Comparison of ENCODE assay signal across 14 mouse cellular contexts in genomic region chr11:78786013-78786431, GRCm38 (mm10). TPM values are rescaled to one million over a fixed set of nuclear protein-coding genes. Genes with fewer than 3 reads are reported as not detected.
DNase-seq lines count a peak whose midpoint lies in the region; ATAC-seq and TF ChIP-seq lines count a peak whose summit lies in the region.
"Had no signal": no experiment of that assay in that cellular context is flagged by ENCODE, and none has a peak within 500 bp of the region (broad histone marks: within the 10 kb centered on the region; RNA-seq: fewer than 3 reads in every experiment).

No protein-coding gene starts in this region.

- peaks cover 58% of the 10 kb centered on the region for H3K4me1 ChIP-seq in hindbrain, embryonic 10.5 days (replicated peaks)
- H3K4me1 ChIP-seq in hindbrain, postnatal 0 days (ENCODE audit: insufficient read depth, low read length) = no peaks in the 10 kb centered on the region
- peaks cover 3% of the 10 kb centered on the region; the same call in 1 of the 2 replicates for H3K4me1 ChIP-seq in hindbrain, embryonic 11.5 days (replicated peaks; ENCODE audit: control insufficient read depth, insufficient read depth, low read length)
- H3K4me1 ChIP-seq in midbrain, embryonic 16.5 days (ENCODE audit: control insufficient read depth, insufficient read depth, low read length) = peaks cover 15% of the 10 kb centered on the region; the same call in 1 of the 2 replicates
- H3K4me1 ChIP-seq: lung, embryonic 15.5 days had no signal

- WGBS in hindbrain, embryonic 10.5 days = 20% methylated on average over 7 of the region's 7 CpGs
- 15% methylated on average over 7 of the region's 7 CpGs for WGBS in hindbrain, postnatal 0 days
- WGBS in hindbrain, embryonic 11.5 days = 16% methylated on average over 7 of the region's 7 CpGs
- WGBS in midbrain, embryonic 16.5 days = 10% methylated on average over 7 of the region's 7 CpGs

- H3K9me3 ChIP-seq in hindbrain, embryonic 10.5 days = no peaks in the 10 kb centered on the region
- no peaks in the 10 kb centered on the region for H3K9me3 ChIP-seq in hindbrain, postnatal 0 days (ENCODE audit: low read length)
- no peaks in the 10 kb centered on the region for H3K9me3 ChIP-seq in hindbrain, embryonic 11.5 days (ENCODE audit: control insufficient read depth, low read length)
- no peaks in the 10 kb centered on the region for H3K9me3 ChIP-seq in midbrain, embryonic 16.5 days (replicated peaks; ENCODE audit: control insufficient read depth, low read length, poor library complexity, severe bottlenecking)
- H3K9me3 ChIP-seq: lung, embryonic 15.5 days had no signal

- peak; percentile 56 for DNase-seq in hindbrain, embryonic 10.5 days (ENCODE audit: low spot score)
- no peak for DNase-seq in hindbrain, postnatal 0 days (ENCODE audit: low spot score)
- peak; percentile 33 for DNase-seq in embryo, embryonic 9.5 days (ENCODE audit: extremely low spot score)
- peak; percentile 55 for DNase-seq in hindbrain, embryonic 11.5 days (ENCODE audit: low spot score)
- DNase-seq in left cerebral cortex, postnatal 36 days (ENCODE audit: low spot score in 2 of 2) = no peak
- DNase-seq: kidney, postnatal 10 days; layer of hippocampus, postnatal 36 days; spleen, adult 18-20 months; thymus, adult 18-20 months had no signal

- peak overlapping the region; percentile 75 for H3K27ac ChIP-seq in hindbrain, embryonic 10.5 days
- H3K27ac ChIP-seq in hindbrain, postnatal 0 days = no peak overlapping the region
- H3K27ac ChIP-seq in hindbrain, embryonic 11.5 days (ENCODE audit: low read depth, low read length) = peak overlapping the region; percentile 12; the same call in 1 of the 2 replicates
- 0 out of 2 replicates have a peak overlapping the region, but pooled peaks have one; percentile 19 for H3K27ac ChIP-seq in midbrain, embryonic 16.5 days (ENCODE audit: low read length)
- H3K27ac ChIP-seq: lung, embryonic 15.5 days had no signal

- no peak overlapping the region for H3K9ac ChIP-seq in hindbrain, postnatal 0 days (replicated peaks; ENCODE audit: low read length)
- H3K9ac ChIP-seq in hindbrain, embryonic 11.5 days (ENCODE audit: low read depth, low read length) = no peak overlapping the region
- 0 out of 2 replicates have a peak overlapping the region, but pooled peaks have one; percentile 23 for H3K9ac ChIP-seq in midbrain, embryonic 16.5 days (ENCODE audit: low read depth, low read length)
- H3K9ac ChIP-seq: lung, embryonic 15.5 days had no signal

- no peak overlapping the region for H3K4me2 ChIP-seq in hindbrain, postnatal 0 days (ENCODE audit: low read depth, low read length)
- no peak overlapping the region for H3K4me2 ChIP-seq in hindbrain, embryonic 11.5 days (replicated peaks; ENCODE audit: low read depth, low read length)
- H3K4me2 ChIP-seq in midbrain, embryonic 16.5 days (ENCODE audit: low read length) = no peak overlapping the region
- H3K4me2 ChIP-seq: lung, embryonic 15.5 days had no signal

- H3K36me3 ChIP-seq in hindbrain, embryonic 10.5 days = no peaks in the 10 kb centered on the region
- H3K36me3 ChIP-seq in hindbrain, postnatal 0 days (ENCODE audit: insufficient read depth, low read length) = no peaks in the 10 kb centered on the region
- H3K36me3 ChIP-seq in hindbrain, embryonic 11.5 days (ENCODE audit: control insufficient read depth, insufficient read depth, low read length) = no peaks in the 10 kb centered on the region
- no peaks in the 10 kb centered on the region for H3K36me3 ChIP-seq in midbrain, embryonic 16.5 days (ENCODE audit: control insufficient read depth, insufficient read depth, low read length)
- H3K36me3 ChIP-seq: lung, embryonic 15.5 days had no signal

- no peak for TF ChIP-seq CTCF in hindbrain, postnatal 0 days (IDR thresholded peaks at IDR 0.05; ENCODE audit: low read depth)

- peaks cover 31% of the 10 kb centered on the region; the same call in 1 of the 2 replicates for H3K27me3 ChIP-seq in hindbrain, embryonic 10.5 days (ENCODE audit: insufficient read depth, poor library complexity, severe bottlenecking)
- no peaks in the 10 kb centered on the region for H3K27me3 ChIP-seq in hindbrain, postnatal 0 days (ENCODE audit: insufficient read depth, low read length)
- no peaks in the 10 kb centered on the region; the same call in 1 of the 2 replicates for H3K27me3 ChIP-seq in hindbrain, embryonic 11.5 days (ENCODE audit: control insufficient read depth, insufficient read depth, low read length)
- H3K27me3 ChIP-seq in midbrain, embryonic 16.5 days (ENCODE audit: control insufficient read depth, insufficient read depth, low read depth, low read length) = no peaks in the 10 kb centered on the region
- H3K27me3 ChIP-seq: lung, embryonic 15.5 days had no signal

- no peak for ATAC-seq in hindbrain, postnatal 0 days
- peak; percentile 76 for ATAC-seq in hindbrain, embryonic 11.5 days (ENCODE audit: low FRiP score)
- peak; percentile 77; the same call in 1 of the 2 replicates for ATAC-seq in midbrain, embryonic 16.5 days
- no peak for ATAC-seq in erythroid progenitor cell, adult 5-6 weeks (replicated peaks; ENCODE audit: low FRiP score, poor library complexity, severe bottlenecking)
- ATAC-seq in megakaryocyte-erythroid progenitor cell, adult 5-6 weeks (replicated peaks; ENCODE audit: low FRiP score, low TSS enrichment, poor library complexity, severe bottlenecking) = no peak
- ATAC-seq: inflammation-experienced regulatory T-cells, adult 6 months had no signal

- no peak overlapping the region for H3K4me3 ChIP-seq in hindbrain, embryonic 10.5 days
- H3K4me3 ChIP-seq in hindbrain, postnatal 0 days (ENCODE audit: low read length) = no peak overlapping the region
- H3K4me3 ChIP-seq in hindbrain, embryonic 11.5 days (ENCODE audit: low read depth, low read length) = no peak overlapping the region
- H3K4me3 ChIP-seq in midbrain, embryonic 16.5 days (ENCODE audit: low read depth, low read length) = no peak overlapping the region
- H3K4me3 ChIP-seq: lung, embryonic 15.5 days had no signal

- intact Hi-C loops in left cerebral cortex, postnatal 36 days (cut with DNase I) = no loop called here

RNA-seq across cellular contexts. Expression of gene Ccnq, which starts 34.5 kb away (rescaled TPM):
- 36.4 and 37.9 TPM in 2 replicates for polyA plus RNA-seq in hindbrain, embryonic 10.5 days (2016; fragmentation: Nextera tagmentation; extraction: Ambion mirVana)
- 35.9 and 39.0 TPM in 2 replicates for total RNA-seq in hindbrain, postnatal 0 days (2014; rRNA removed)
- 35.4 and 37.5 TPM in 2 replicates for polyA plus RNA-seq in hindbrain, postnatal 0 days (2015; fragmentation: Nextera tagmentation; extraction: Ambion mirVana)
- 32.3 and 33.2 TPM in 2 replicates for polyA plus RNA-seq in hindbrain, embryonic 11.5 days (2014; fragmentation: Nextera tagmentation; extraction: Ambion mirVana)
- polyA plus RNA-seq in midbrain, embryonic 16.5 days (2015; fragmentation: Nextera tagmentation; extraction: Ambion mirVana) = 25.2 and 27.8 TPM in 2 replicates
- 5.4 TPM in 1 of 2 replicates, not detected in the other for total RNA-seq in erythroid progenitor cell, adult 5-6 weeks (2015; ENCODE audit: low replicate concordance)
- 0.38 and 4.6 TPM in 2 replicates for total RNA-seq in erythroid progenitor cell, adult 5-6 weeks (2017; ENCODE audit: low replicate concordance)
- 10 to 100 TPM; 15.9 to 16.8 TPM for total RNA-seq in left cerebral cortex, postnatal 36 days (2021)
- 27.0 and 42.5 TPM in 2 replicates for total RNA-seq in megakaryocyte-erythroid progenitor cell, adult 5-6 weeks (2014; fragmentation: Nextera tagmentation)
- 30.9 and 32.6 TPM in 2 replicates for total RNA-seq in megakaryocyte-erythroid progenitor cell, adult 5-6 weeks (2017)

RNA-seq across cellular contexts. Expression of gene Lyrm9, which starts 40.4 kb away (rescaled TPM):
- polyA plus RNA-seq in hindbrain, embryonic 10.5 days (2016; fragmentation: Nextera tagmentation; extraction: Ambion mirVana) = 19.8 and 23.9 TPM in 2 replicates
- total RNA-seq in hindbrain, postnatal 0 days (2014; rRNA removed) = 17.5 and 44.2 TPM in 2 replicates
- 48.5 and 51.6 TPM in 2 replicates for polyA plus RNA-seq in hindbrain, postnatal 0 days (2015; fragmentation: Nextera tagmentation; extraction: Ambion mirVana)
- polyA plus RNA-seq in hindbrain, embryonic 11.5 days (2014; fragmentation: Nextera tagmentation; extraction: Ambion mirVana) = 16.6 and 19.8 TPM in 2 replicates
- polyA plus RNA-seq in midbrain, embryonic 16.5 days (2015; fragmentation: Nextera tagmentation; extraction: Ambion mirVana) = 40.6 and 47.9 TPM in 2 replicates
- total RNA-seq in erythroid progenitor cell, adult 5-6 weeks (2015; ENCODE audit: low replicate concordance) = 2.5 and 4.6 TPM in 2 replicates
- total RNA-seq in erythroid progenitor cell, adult 5-6 weeks (2017; ENCODE audit: low replicate concordance) = 2.8 and 4.2 TPM in 2 replicates
- 10 to 100 TPM; 25.9 to 29.8 TPM for total RNA-seq in left cerebral cortex, postnatal 36 days (2021)
- total RNA-seq in megakaryocyte-erythroid progenitor cell, adult 5-6 weeks (2014; fragmentation: Nextera tagmentation) = 13.9 and 15.4 TPM in 2 replicates
- total RNA-seq in megakaryocyte-erythroid progenitor cell, adult 5-6 weeks (2017) = 38.5 and 91.6 TPM in 2 replicates

Comparison
In these comparisons a context has a peak if more than half of its experiments do, and no peak if none do; other contexts are left out.
1. DNase-seq: peak in hindbrain, embryonic 10.5 days (single experiment), embryo, embryonic 9.5 days (single experiment) and hindbrain, embryonic 11.5 days (single experiment); none in hindbrain, postnatal 0 days (single experiment) and left cerebral cortex, postnatal 36 days (0 of 2).
2. ATAC-seq: peak in hindbrain, embryonic 11.5 days (single experiment) and midbrain, embryonic 16.5 days (single experiment); none in hindbrain, postnatal 0 days (single experiment), erythroid progenitor cell, adult 5-6 weeks (single experiment) and megakaryocyte-erythroid progenitor cell, adult 5-6 weeks (single experiment).